Mouse (Mus musculus): ENCODE measurements around the gene Thop1.

The Thop1 gene

GRCm38 (mm10) chr10:81120650-81121049, 50.8 kb downstream of the Thop1 start:
- no peak for DNase-seq

GRCm38 (mm10) chr10:81122889-81123288, 53.1 kb downstream of the Thop1 start:
- no peak for DNase-seq

- DNase-seq, result no peak
Measured at GRCm38 (mm10) chr10:81123500-81123899, 53.7 kb downstream of the Thop1 start.

All from lung, postnatal 10 days (tissue).